Mouse (Mus musculus) neural tube, embryonic 14.5 days (tissue): ENCODE results near the gene Pfpl. TPM values are rescaled to one million over a fixed set of nuclear protein-coding genes. Genes with fewer than 3 reads are reported as not detected.
A peak's percentile ranks its signal among the peaks of the same experiment; 100 is the strongest.

ENCODE experiments used
- ATAC-seq: fragments of 200-750 bp; cut with Nextera tagmentation; 2 replicates; pipeline ENCODE4 v1.8.0; 2017; ENCODE audit warnings: low read depth, mild to moderate bottlenecking, moderate TSS enrichment, moderate library complexity
- H3K27ac ChIP-seq: fragments of 300-500 bp; sonication (generic); 2 replicates; pipeline ENCODE4 v1.5.1; 2014; ENCODE audit warnings: low read depth, mild to moderate bottlenecking, control low read depth, low read length, moderate library complexity, mixed read lengths
- H3K27me3 ChIP-seq: fragments of 300-500 bp; sonication (generic); 2 replicates; pipeline ENCODE4 v1.6.1; 2014; ENCODE audit warnings: low read length; ENCODE audit not compliant: control insufficient read depth, insufficient read depth
- H3K36me3 ChIP-seq: fragments of 300-500 bp; sonication (generic); 2 replicates; pipeline ENCODE4 v1.6.1; 2014; ENCODE audit warnings: low read length, mixed read lengths; ENCODE audit not compliant: control insufficient read depth, insufficient read depth
- H3K4me1 ChIP-seq: fragments of 300-500 bp; sonication (generic); 2 replicates; pipeline ENCODE4 v1.6.1; 2014; ENCODE audit warnings: low read length; ENCODE audit not compliant: control insufficient read depth, insufficient read depth
- H3K4me2 ChIP-seq: fragments of 300-500 bp; sonication (generic); 2 replicates; pipeline ENCODE4 v1.6.1; 2014; ENCODE audit warnings: mild to moderate bottlenecking, low read depth, low read length, control low read depth
- H3K4me3 ChIP-seq: fragments of 300-500 bp; sonication (generic); 2 replicates; pipeline ENCODE4 v1.5.1; 2014; ENCODE audit warnings: low read depth, low read length, control low read depth, mixed read lengths
- H3K9ac ChIP-seq: fragments of 300-500 bp; sonication (generic); replicated peaks from 2 replicates; pipeline ENCODE4 v1.6.1; 2014; ENCODE audit warnings: low read depth, mild to moderate bottlenecking, control low read depth, low read length, mixed read lengths
- H3K9me3 ChIP-seq: fragments of 300-500 bp; sonication (generic); 2 replicates; pipeline ENCODE4 v1.6.1; 2016; ENCODE audit warnings: low read length; ENCODE audit not compliant: control insufficient read depth
- WGBS: fragments of 180-500 bp; shearing (Covaris S2); extraction: QIAGEN DNeasy Blood & Tissue Kit; methylation state at CpG from one replicate; pipeline ENCODE4 v1.1.7; 2014; 5-methylcytosine and 5-hydroxymethylcytosine counted together
- polyA plus RNA-seq: library from polyadenylated mRNA; unstranded; fragments of >200 nt; fragmentation: Nextera tagmentation; extraction: Ambion mirVana; gene quantifications from 2 replicates; pipeline ENCODE4 v1.2.1, GENCODE M21; 2014

Pfpl gene
- polyA plus RNA-seq, result not detected in 2 replicates

- H3K27ac ChIP-seq, result no peak within 1 kb of the TSS
- ATAC-seq, result no peak
- no peak within 1 kb of the TSS for H3K4me2 ChIP-seq
- no peak within 1 kb of the TSS for H3K4me3 ChIP-seq
- H3K9ac ChIP-seq, result no peak within 1 kb of the TSS
- no peaks in the 10 kb centered on the region for H3K36me3 ChIP-seq
- H3K4me1 ChIP-seq, result no peaks in the 10 kb centered on the region
- 96% methylated on average over 6 of the region's 6 CpGs for WGBS
- H3K27me3 ChIP-seq, result no peaks in the 10 kb centered on the region
- H3K9me3 ChIP-seq, result no peaks in the 10 kb centered on the region
Measured at GRCm38 (mm10) chr19:12427605-12428004, at the start of gene Pfpl. Pfpl (plus strand) TSS chr19:12427905.

- H3K4me1 ChIP-seq, result no peaks in the 10 kb centered on the region
- no peaks in the 10 kb centered on the region for H3K27me3 ChIP-seq
- 87% methylated on average over 2 of the region's 2 CpGs for WGBS
- ATAC-seq, result no peak
- no peak within 1 kb of the TSS for H3K9ac ChIP-seq
- H3K4me3 ChIP-seq, result no peak within 1 kb of the TSS
- no peak within 1 kb of the TSS for H3K27ac ChIP-seq
- H3K36me3 ChIP-seq, result no peaks in the 10 kb centered on the region
- H3K9me3 ChIP-seq, result no peaks in the 10 kb centered on the region
- H3K4me2 ChIP-seq, result no peak within 1 kb of the TSS
Measured at GRCm38 (mm10) chr19:12386979-12387378, 40.7 kb upstream of the Pfpl start, which contains the start of gene Olfr1440. Olfr1440 (plus strand) TSS chr19:12387279.

GRCm38 (mm10) chr19:12413737-12414136 lies 14.0 kb upstream of the Pfpl start:
- no peaks in the 10 kb centered on the region for H3K36me3 ChIP-seq
- no peak overlapping the region for H3K27ac ChIP-seq
- ATAC-seq, result no peak
- no peak overlapping the region for H3K4me2 ChIP-seq
- no peaks in the 10 kb centered on the region for H3K9me3 ChIP-seq
- no peaks in the 10 kb centered on the region for H3K4me1 ChIP-seq
- no peaks in the 10 kb centered on the region for H3K27me3 ChIP-seq
- no peak overlapping the region for H3K4me3 ChIP-seq
- no peak overlapping the region for H3K9ac ChIP-seq

GRCm38 (mm10) chr19:12417361-12417760 lies 10.3 kb upstream of the Pfpl start, which contains the start of gene Olfr1441:
Olfr1441 (plus strand) TSS chr19:12417433.
- H3K9ac ChIP-seq, result no peak within 1 kb of the TSS
- no peaks in the 10 kb centered on the region for H3K36me3 ChIP-seq
- H3K4me3 ChIP-seq, result no peak within 1 kb of the TSS
- H3K4me1 ChIP-seq, result no peaks in the 10 kb centered on the region
- no peaks in the 10 kb centered on the region for H3K27me3 ChIP-seq
- H3K9me3 ChIP-seq, result no peaks in the 10 kb centered on the region
- no peak for ATAC-seq
- no peak within 1 kb of the TSS for H3K4me2 ChIP-seq
- H3K27ac ChIP-seq, result no peak within 1 kb of the TSS

GRCm38 (mm10) chr19:12418312-12418711 lies 9.4 kb upstream of the Pfpl start:
- H3K4me2 ChIP-seq, result no peak overlapping the region
- no peaks in the 10 kb centered on the region for H3K36me3 ChIP-seq
- WGBS, result 94% methylated on average over 3 of the region's 3 CpGs
- no peaks in the 10 kb centered on the region for H3K4me1 ChIP-seq
- H3K27ac ChIP-seq, result no peak overlapping the region
- no peaks in the 10 kb centered on the region for H3K9me3 ChIP-seq
- H3K4me3 ChIP-seq, result no peak overlapping the region
- ATAC-seq, result no peak
- H3K9ac ChIP-seq, result no peak overlapping the region
- H3K27me3 ChIP-seq, result no peaks in the 10 kb centered on the region

- Histone ChIP-seq H3K9ac (no peak overlapping the region), H3K27me3 (no peaks in the 10 kb centered on the region), H3K4me2 (no peak overlapping the region), H3K4me1 (no peaks in the 10 kb centered on the region), H3K27ac (no peak overlapping the region), H3K36me3 (no peaks in the 10 kb centered on the region), H3K9me3 (no peaks in the 10 kb centered on the region), H3K4me3 (no peak overlapping the region)
- 76% methylated on average over 6 of the region's 6 CpGs for WGBS
- no peak for ATAC-seq
Measured at GRCm38 (mm10) chr19:12420555-12420954, 7.2 kb upstream of the Pfpl start.

GRCm38 (mm10) chr19:12421680-12422079 lies 6.0 kb upstream of the Pfpl start:
- H3K27ac ChIP-seq, result no peak overlapping the region
- no peak overlapping the region for H3K4me2 ChIP-seq
- ATAC-seq, result no peak
- H3K36me3 ChIP-seq, result no peaks in the 10 kb centered on the region
- no peak overlapping the region for H3K4me3 ChIP-seq
- no peaks in the 10 kb centered on the region for H3K9me3 ChIP-seq
- 93% methylated on average over 1 of the region's 1 CpGs for WGBS
- H3K9ac ChIP-seq, result no peak overlapping the region
- no peaks in the 10 kb centered on the region for H3K27me3 ChIP-seq
- H3K4me1 ChIP-seq, result no peaks in the 10 kb centered on the region

- no peak overlapping the region for H3K4me2 ChIP-seq
- no peaks in the 10 kb centered on the region for H3K36me3 ChIP-seq
- no peak overlapping the region for H3K27ac ChIP-seq
- ATAC-seq, result no peak
- no peak overlapping the region for H3K9ac ChIP-seq
- no peaks in the 10 kb centered on the region for H3K4me1 ChIP-seq
- H3K9me3 ChIP-seq, result no peaks in the 10 kb centered on the region
- no peak overlapping the region for H3K4me3 ChIP-seq
- H3K27me3 ChIP-seq, result no peaks in the 10 kb centered on the region
- 90% methylated on average over 5 of the region's 5 CpGs for WGBS
Measured at GRCm38 (mm10) chr19:12427101-12427500, 604 bp upstream of the Pfpl start.

- H3K27me3 ChIP-seq, result no peaks in the 10 kb centered on the region
- no peak overlapping the region for H3K9ac ChIP-seq
- 4% methylated on average over 2 of the region's 2 CpGs for WGBS
- no peak overlapping the region for H3K4me3 ChIP-seq
- H3K27ac ChIP-seq, result no peak overlapping the region
- H3K9me3 ChIP-seq, result no peaks in the 10 kb centered on the region
- peak; percentile 69; the same call in 1 of the 2 replicates for ATAC-seq
- no peaks in the 10 kb centered on the region for H3K4me1 ChIP-seq
- H3K4me2 ChIP-seq, result no peak overlapping the region
- H3K36me3 ChIP-seq, result no peaks in the 10 kb centered on the region
Measured at GRCm38 (mm10) chr19:12433033-12433432, 5.3 kb downstream of the Pfpl start.

GRCm38 (mm10) chr19:12435011-12435416 lies 7.3 kb downstream of the Pfpl start:
- H3K4me3 ChIP-seq, result no peak overlapping the region
- H3K9me3 ChIP-seq, result no peaks in the 10 kb centered on the region
- no peaks in the 10 kb centered on the region for H3K4me1 ChIP-seq
- no peak overlapping the region for H3K9ac ChIP-seq
- no peak overlapping the region for H3K4me2 ChIP-seq
- no peaks in the 10 kb centered on the region for H3K27me3 ChIP-seq
- no peaks in the 10 kb centered on the region for H3K36me3 ChIP-seq
- WGBS, result 86% methylated on average over 4 of the region's 4 CpGs
- no peak overlapping the region for H3K27ac ChIP-seq
- ATAC-seq, result no peak
